Mouse (Mus musculus): Measurements from ENCODE around the gene Olfr1020.

Olfr1020 gene

DNA sequence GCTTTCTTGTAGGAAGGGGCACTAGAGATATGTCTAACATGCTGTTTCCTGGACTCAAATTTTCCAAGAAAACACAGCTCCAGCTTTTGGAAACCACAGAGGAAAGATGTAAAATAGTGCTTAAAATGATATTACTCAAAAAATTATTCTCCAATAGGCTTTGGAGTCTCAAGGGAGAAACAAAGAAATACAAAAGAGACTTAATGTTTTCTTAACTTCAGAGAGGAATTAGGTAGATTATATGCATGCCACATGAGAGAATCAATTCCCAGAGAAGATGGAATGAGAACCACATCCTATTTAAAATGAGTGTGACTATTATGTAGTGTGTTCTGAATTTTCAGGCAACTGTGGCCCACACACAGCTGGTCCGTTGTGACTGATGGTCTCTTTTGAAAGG is at the start of gene Olfr1020:
Gene Olfr1020, plus strand, starts transcription at position 301 of the 400 bp plus-strand sequence.
- no peak for DNase-seq (ENCODE audit: low spot score)

DNA sequence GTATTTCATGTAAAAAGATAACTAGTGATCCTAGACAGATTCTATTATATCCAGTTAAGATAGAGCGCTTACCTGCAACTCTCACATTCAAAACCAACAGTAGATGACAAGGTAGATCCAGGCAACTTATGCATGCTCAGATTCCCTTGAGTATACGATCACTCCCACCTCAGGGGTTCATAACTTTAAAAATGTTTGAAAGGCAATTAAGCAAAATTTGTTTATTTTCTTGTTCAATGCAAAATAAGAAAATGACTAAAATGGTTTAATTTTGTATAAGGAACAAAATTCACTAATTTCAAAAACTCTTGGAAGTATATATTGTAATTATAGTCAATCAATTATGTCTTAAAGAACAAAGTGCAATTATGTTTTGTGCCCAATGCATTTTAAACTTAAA is 44.4 kb upstream of the Olfr1020 start, which contains the start of gene Olfr1016:
Gene Olfr1016, minus strand, starts transcription at position 101 of the 400 bp plus-strand sequence.
- no peak for DNase-seq (ENCODE audit: low spot score)

GRCm38 (mm10) chr2:85804501-85804900 is 42.3 kb upstream of the Olfr1020 start:
- no peak for DNase-seq (ENCODE audit: low spot score)

- DNase-seq (ENCODE audit: low spot score) = no peak
These were observed 28.7 kb upstream of the Olfr1020 start, which contains the start of gene Olfr1018 for GRCm38 (mm10) chr2:85818179-85818578. Gene Olfr1018, plus strand, starts transcription at chr2:85818479.

DNA sequence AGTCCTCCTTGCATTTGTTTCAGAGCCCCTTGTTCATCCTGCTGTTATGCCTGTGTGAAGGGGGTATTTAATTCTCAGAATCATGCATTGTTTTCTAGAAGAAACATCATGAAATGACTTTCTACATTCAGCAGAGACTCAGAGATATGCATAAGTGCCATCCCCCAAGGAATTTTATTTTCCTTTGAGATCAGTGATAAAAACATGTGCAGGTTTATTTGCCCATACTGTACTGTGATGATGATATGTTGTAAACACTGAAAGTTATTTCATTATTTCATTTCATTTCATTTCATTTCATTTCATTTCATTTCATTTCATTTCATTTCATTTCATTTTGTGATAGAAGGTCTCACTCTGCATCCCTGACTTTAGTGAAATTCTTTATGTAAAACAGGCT is 1.4 kb upstream of the Olfr1020 start, which contains the start of gene Olfr1019:
Gene Olfr1019, minus strand, starts transcription at position 101 of the 400 bp plus-strand sequence.
- DNase-seq (ENCODE audit: low spot score) = no peak

DNA sequence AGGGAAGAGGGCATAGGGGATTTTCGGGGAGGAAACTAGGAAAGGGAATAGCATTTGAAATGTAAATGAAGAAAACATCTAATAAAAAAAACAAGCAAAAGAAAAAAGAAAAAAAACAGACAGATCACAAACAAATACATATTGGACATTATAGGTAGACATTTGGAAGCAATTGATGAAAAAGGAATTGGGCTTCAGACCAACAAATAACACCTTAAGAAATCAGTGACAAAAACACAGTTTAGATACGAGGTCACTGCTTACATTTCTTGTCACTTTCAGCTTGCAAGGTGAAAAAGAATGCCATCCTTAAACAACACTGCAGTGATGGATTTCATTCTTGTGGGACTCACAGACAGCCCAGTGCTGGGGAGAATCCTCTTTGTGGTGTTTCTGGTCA is 21.5 kb downstream of the Olfr1020 start, which contains the start of gene Olfr1022:
Gene Olfr1022, plus strand, starts transcription at position 301 of the 400 bp plus-strand sequence.
- no peak for DNase-seq (ENCODE audit: low spot score)

DNA sequence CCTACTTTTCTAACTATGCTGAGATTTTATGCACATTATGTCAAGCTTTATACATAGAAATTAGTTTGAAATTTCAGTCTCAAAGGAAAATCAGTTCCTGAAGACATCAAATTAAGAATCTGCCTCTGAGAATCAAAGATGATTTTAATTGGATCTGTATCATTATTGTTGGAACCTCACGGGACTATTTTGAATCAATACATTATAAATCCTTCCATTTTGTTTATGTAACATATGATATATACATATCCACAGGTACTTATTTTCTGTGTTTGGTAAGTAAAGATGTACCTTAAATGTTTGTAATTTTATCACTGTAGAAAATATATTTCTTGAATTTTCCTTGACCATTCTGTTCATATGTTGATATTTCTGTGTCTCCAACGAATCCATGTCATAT is 38.5 kb downstream of the Olfr1020 start, which contains the start of gene Olfr1023:
Gene Olfr1023, plus strand, starts transcription at position 301 of the 400 bp plus-strand sequence.
- no peak for DNase-seq (ENCODE audit: low spot score)

All from testis, postnatal 14 days (tissue).